8 mouse cellular contexts compared by ENCODE assay signal in the genomic region with DNA sequence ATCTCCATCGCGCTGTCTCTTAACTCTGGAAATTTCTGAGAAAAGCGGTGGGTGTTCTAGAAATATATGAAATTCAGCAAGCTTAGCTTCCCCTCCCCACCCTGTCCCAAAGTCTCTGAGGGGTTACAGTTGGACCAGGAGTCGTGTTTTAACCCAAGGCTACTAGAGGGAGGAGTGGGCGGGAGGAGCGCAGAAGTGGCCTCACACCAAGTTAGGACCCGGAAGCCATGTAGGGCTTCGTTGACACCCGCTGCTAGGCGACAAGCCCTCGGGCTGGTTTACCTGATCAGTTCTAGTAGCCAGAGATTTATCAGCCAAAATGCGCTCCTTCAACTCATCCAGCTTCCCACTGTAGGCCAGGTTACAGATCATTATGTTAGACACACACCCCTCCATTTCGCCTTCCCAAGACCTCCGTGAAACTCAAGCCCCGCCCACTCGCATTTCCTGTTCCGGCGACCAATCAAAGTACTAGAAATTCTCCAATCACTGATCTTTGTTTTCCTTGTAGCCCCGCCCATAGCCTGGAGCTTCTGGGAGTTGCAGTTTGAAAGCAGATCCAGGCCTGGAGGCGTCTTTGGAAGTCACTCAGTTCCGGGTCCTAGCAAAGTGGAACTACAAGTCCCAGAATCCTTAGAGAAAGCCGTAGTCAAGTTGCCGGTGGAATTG. TPM values are rescaled to one million over a fixed set of nuclear protein-coding genes. Genes with fewer than 3 reads are reported as not detected.
A peak's percentile ranks its signal among the peaks of the same experiment; 100 is the strongest.
DNase-seq lines count a peak whose midpoint lies in the region; ATAC-seq and TF ChIP-seq lines count a peak whose summit lies in the region.

Gene Psmd10, minus strand, starts transcription at position 457 of the 669 bp plus-strand sequence.
Gene Atg4a, plus strand, starts transcription at position 636 of the 669 bp plus-strand sequence.

- peak; percentile 96 for DNase-seq in ZHBTc4 (ENCODE audit: low read depth, low spot score)
- peak; percentile 91 for DNase-seq in gastrocnemius, adult 2 months
- peak; percentile 95 for DNase-seq in hindbrain, postnatal 0 days (ENCODE audit: low spot score)
- peak; percentile 75 to 86 for DNase-seq in left cerebral cortex, adult 2 months (ENCODE audit: extremely low spot score in 1 of 2, low spot score in 2 of 2)
- peak; percentile 88 to 91 for DNase-seq in right cerebral cortex, adult 2 months (ENCODE audit: low spot score in 2 of 2)
- DNase-seq in urinary bladder, postnatal 14 days (ENCODE audit: low spot score): peak; percentile 91

- H3K27ac ChIP-seq in gastrocnemius, adult 2 months: peak within 1 kb of the TSS; percentile 84
- peak within 1 kb of the TSS; percentile 58 for H3K27ac ChIP-seq in hindbrain, postnatal 0 days
- peak within 1 kb of the TSS; percentile 47; the same call in 1 of the 2 replicates for H3K27ac ChIP-seq in left cerebral cortex, adult 2 months

- H3K27me3 ChIP-seq in hindbrain, postnatal 0 days (ENCODE audit: insufficient read depth, low read length): no peaks in the 10 kb centered on the region

- 32% methylated on average over 23 of the region's 23 CpGs for WGBS in hindbrain, postnatal 0 days

- no peak for TF ChIP-seq CTCF in gastrocnemius, adult 2 months (IDR thresholded peaks at IDR 0.05)
- no peak for TF ChIP-seq CTCF in hindbrain, postnatal 0 days (IDR thresholded peaks at IDR 0.05; ENCODE audit: low read depth)
- TF ChIP-seq CTCF in left cerebral cortex, adult 2 months (IDR thresholded peaks at IDR 0.05): no peak

- no peaks in the 10 kb centered on the region for H3K36me3 ChIP-seq in hindbrain, postnatal 0 days (ENCODE audit: insufficient read depth, low read length)

- no peaks in the 10 kb centered on the region for H3K9me3 ChIP-seq in hindbrain, postnatal 0 days (ENCODE audit: low read length)

- intact Hi-C loops in gastrocnemius, adult 2 months (cut with DNase I): no loop called here
- intact Hi-C loops in left cerebral cortex, adult 2 months (cut with DNase I): no loop called here

- ATAC-seq in common myeloid progenitor, adult 5-6 weeks (replicated peaks; ENCODE audit: low read depth, poor library complexity, severe bottlenecking): peak; percentile 98
- peak; percentile 98 for ATAC-seq in hindbrain, postnatal 0 days
- peak; percentile 98 for ATAC-seq in megakaryocyte, adult 5-6 weeks (ENCODE audit: poor library complexity, severe bottlenecking)

- H3K4me1 ChIP-seq in hindbrain, postnatal 0 days (ENCODE audit: insufficient read depth, low read length): no peaks in the 10 kb centered on the region

- peak within 1 kb of the TSS; percentile 37 for H3K9ac ChIP-seq in hindbrain, postnatal 0 days (replicated peaks; ENCODE audit: low read length)

- H3K4me3 ChIP-seq in gastrocnemius, adult 2 months: peak within 1 kb of the TSS; percentile 79
- H3K4me3 ChIP-seq in hindbrain, postnatal 0 days (ENCODE audit: low read length): peak within 1 kb of the TSS; percentile 50
- H3K4me3 ChIP-seq in left cerebral cortex, adult 2 months: peak within 1 kb of the TSS; percentile 53

- H3K4me2 ChIP-seq in hindbrain, postnatal 0 days (ENCODE audit: low read depth, low read length): peak within 1 kb of the TSS; percentile 56

RNA-seq across cellular contexts. Expression of gene Psmd10, which starts in this region (rescaled TPM):
- 46.3 and 50.3 TPM in 2 replicates for total RNA-seq in common myeloid progenitor, adult 5-6 weeks (2017)
- 10 to 100 TPM in 1 of 2 experiments, 1 to 10 TPM in 1; 9.0 to 11.6 TPM for total RNA-seq in gastrocnemius, adult 2 months (2021)
- 9.1 and 14.3 TPM in 2 replicates for total RNA-seq in hindbrain, postnatal 0 days (2014; rRNA removed)
- polyA plus RNA-seq in hindbrain, postnatal 0 days (2015; fragmentation: Nextera tagmentation; extraction: Ambion mirVana): 35.0 and 37.8 TPM in 2 replicates
- total RNA-seq in left cerebral cortex, adult 2 months (2021): 10 to 100 TPM; 18.9 to 20.6 TPM
- 25.9 and 28.7 TPM in 2 replicates for total RNA-seq in megakaryocyte, adult 5-6 weeks (2015)
- 37.1 and 47.0 TPM in 2 replicates for total RNA-seq in megakaryocyte, adult 5-6 weeks (2017)

RNA-seq across cellular contexts. Expression of gene Atg4a, which starts in this region (rescaled TPM):
- 25.2 and 26.9 TPM in 2 replicates for total RNA-seq in common myeloid progenitor, adult 5-6 weeks (2017)
- total RNA-seq in gastrocnemius, adult 2 months (2021): 10 to 100 TPM; 17.7 to 23.9 TPM
- total RNA-seq in hindbrain, postnatal 0 days (2014; rRNA removed): 4.8 and 20.7 TPM in 2 replicates
- polyA plus RNA-seq in hindbrain, postnatal 0 days (2015; fragmentation: Nextera tagmentation; extraction: Ambion mirVana): 11.9 and 14.1 TPM in 2 replicates
- 1 to 10 TPM; 7.9 to 8.7 TPM for total RNA-seq in left cerebral cortex, adult 2 months (2021)
- 14.6 and 18.9 TPM in 2 replicates for total RNA-seq in megakaryocyte, adult 5-6 weeks (2015)
- total RNA-seq in megakaryocyte, adult 5-6 weeks (2017): 26.4 and 29.2 TPM in 2 replicates

Comparison
In these comparisons a context has a peak if more than half of its experiments do, and no peak if none do; other contexts are left out.
1. Peak in every context shown above with its lines: DNase-seq, ATAC-seq, H3K4me3 ChIP-seq and H3K27ac ChIP-seq.